Mouse (Mus musculus) intestine, postnatal 0 days (tissue): Measurements from ENCODE around the gene Fbll1. TPM values are rescaled to one million over a fixed set of nuclear protein-coding genes. Genes with fewer than 3 reads are reported as not detected.
A peak's percentile ranks its signal among the peaks of the same experiment; 100 is the strongest.
"Not testable (repeated sequence)": the region's sequence is repeated elsewhere in the genome, so short reads cannot be mapped to it uniquely, and the experiment has no call there.

ENCODE experiments used
- ATAC-seq: fragments of 200-750 bp; cut with Nextera tagmentation; 2 replicates; pipeline ENCODE4 v1.8.0; 2017; ENCODE audit warnings: mild to moderate bottlenecking, moderate TSS enrichment, moderate library complexity
- H3K27ac ChIP-seq: fragments of 300-500 bp; sonication (generic); 2 replicates; pipeline ENCODE4 v1.5.1; 2014; ENCODE audit warnings: mild to moderate bottlenecking, low read depth, low read length, moderate library complexity
- H3K27me3 ChIP-seq: fragments of 300-500 bp; sonication (generic); replicated peaks from 2 replicates; pipeline ENCODE4 v1.6.1; 2014; ENCODE audit warnings: low read length, mixed read lengths; ENCODE audit not compliant: control insufficient read depth, insufficient read depth
- H3K36me3 ChIP-seq: fragments of 300-500 bp; sonication (generic); 2 replicates; pipeline ENCODE4 v1.6.1; 2014; ENCODE audit warnings: mild to moderate bottlenecking, moderate library complexity; ENCODE audit not compliant: control insufficient read depth, insufficient read depth
- H3K4me1 ChIP-seq: fragments of 300-500 bp; sonication (generic); replicated peaks from 2 replicates; pipeline ENCODE4 v1.6.1; 2014; ENCODE audit warnings: antibody characterized with exemption, low read length, mixed read lengths; ENCODE audit not compliant: control insufficient read depth, insufficient read depth
- H3K4me2 ChIP-seq: fragments of 300-500 bp; sonication (generic); replicated peaks from 2 replicates; pipeline ENCODE4 v1.6.1; 2014; ENCODE audit warnings: low read depth, mild to moderate bottlenecking, moderate library complexity
- H3K4me3 ChIP-seq: fragments of 300-500 bp; sonication (generic); 2 replicates; pipeline ENCODE4 v1.5.1; 2014; ENCODE audit warnings: low read depth, low read length
- H3K9ac ChIP-seq: fragments of 300-500 bp; sonication (generic); 2 replicates; pipeline ENCODE4 v1.6.1; 2014; ENCODE audit warnings: mild to moderate bottlenecking, low read depth, low read length
- H3K9me3 ChIP-seq: fragments of 300-500 bp; sonication (generic); 2 replicates; pipeline ENCODE4 v1.6.1; 2016; ENCODE audit warnings: mixed run types; ENCODE audit not compliant: control insufficient read depth
- CTCF ChIP-seq: sonication (generic); IDR thresholded peaks from 2 replicates; pipeline ENCODE4 v1.5.1; 2016; ENCODE audit warnings: low read depth, mild to moderate bottlenecking, control low read depth, antibody characterized with exemption, moderate library complexity
- WGBS: fragments of 180-500 bp; shearing (Covaris S2); extraction: QIAGEN DNeasy Blood & Tissue Kit; methylation state at CpG from one replicate; pipeline ENCODE4 v1.1.7; 2014; 5-methylcytosine and 5-hydroxymethylcytosine counted together
- polyA plus RNA-seq: library from polyadenylated mRNA; unstranded; fragments of >200 nt; fragmentation: Nextera tagmentation; extraction: Ambion mirVana; gene quantifications from 2 replicates; pipeline ENCODE4 v1.2.1, GENCODE M21; 2015

Gene Fbll1
- polyA plus RNA-seq, 1 experiment from 2014 or later, result 0.69 TPM

DNA sequence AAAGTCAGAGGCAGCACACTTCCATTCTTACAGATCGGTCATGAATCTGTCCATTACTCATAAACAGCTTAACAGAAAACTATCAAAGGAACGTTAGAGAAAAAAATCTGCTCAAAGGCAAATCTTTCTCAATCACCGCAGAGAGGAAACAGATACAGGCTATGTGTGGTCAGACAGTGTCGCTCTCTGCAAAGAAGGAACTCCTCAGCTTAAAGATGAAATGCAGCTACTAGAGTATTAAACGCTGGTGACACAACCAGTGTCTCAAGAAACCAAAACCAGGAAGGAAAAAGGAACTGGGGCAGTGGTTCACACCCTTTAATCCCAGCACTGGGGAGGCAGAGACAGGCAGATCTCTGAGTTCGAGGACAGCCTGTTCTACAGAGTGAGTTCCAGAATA, 29.0 kb upstream of the Fbll1 start:
- no peak overlapping the region for H3K9ac ChIP-seq
- ATAC-seq, result no peak
- no peak overlapping the region for H3K4me3 ChIP-seq
- no peak for TF ChIP-seq CTCF
- 93% methylated on average over 6 of the region's 6 CpGs for WGBS
- H3K27me3 ChIP-seq, result no peaks in the 10 kb centered on the region
- no peak overlapping the region for H3K4me2 ChIP-seq
- H3K27ac ChIP-seq, result no peak overlapping the region
- no peaks in the 10 kb centered on the region for H3K4me1 ChIP-seq
- H3K36me3 ChIP-seq, result peaks cover 79% of the 10 kb centered on the region
- no peaks in the 10 kb centered on the region for H3K9me3 ChIP-seq

GRCm38 (mm10) chr11:35816316-35816715, 17.6 kb upstream of the Fbll1 start:
- WGBS, result 79% methylated on average over 12 of the region's 12 CpGs
- Histone ChIP-seq H3K4me3 (no peak overlapping the region), H3K27ac (no peak overlapping the region), H3K4me2 (no peak overlapping the region), H3K4me1 (no peaks in the 10 kb centered on the region), H3K9me3 (no peaks in the 10 kb centered on the region), H3K9ac (no peak overlapping the region), H3K36me3 (peaks cover 97% of the 10 kb centered on the region), H3K27me3 (no peaks in the 10 kb centered on the region)
- no peak for TF ChIP-seq CTCF
- ATAC-seq, result no peak

- H3K9ac ChIP-seq, result no peak overlapping the region
- H3K36me3 ChIP-seq, result peaks cover 97% of the 10 kb centered on the region
- no peaks in the 10 kb centered on the region for H3K9me3 ChIP-seq
- TF ChIP-seq CTCF, result peak; percentile 63
- no peaks in the 10 kb centered on the region for H3K4me1 ChIP-seq
- WGBS, result 57% methylated on average over 10 of the region's 10 CpGs
- H3K4me2 ChIP-seq, result no peak overlapping the region
- ATAC-seq, result peak; percentile 82
- H3K27ac ChIP-seq, result no peak overlapping the region
- H3K27me3 ChIP-seq, result no peaks in the 10 kb centered on the region
- no peak overlapping the region for H3K4me3 ChIP-seq
These were observed 12.8 kb upstream of the Fbll1 start for GRCm38 (mm10) chr11:35811458-35811857.

DNA sequence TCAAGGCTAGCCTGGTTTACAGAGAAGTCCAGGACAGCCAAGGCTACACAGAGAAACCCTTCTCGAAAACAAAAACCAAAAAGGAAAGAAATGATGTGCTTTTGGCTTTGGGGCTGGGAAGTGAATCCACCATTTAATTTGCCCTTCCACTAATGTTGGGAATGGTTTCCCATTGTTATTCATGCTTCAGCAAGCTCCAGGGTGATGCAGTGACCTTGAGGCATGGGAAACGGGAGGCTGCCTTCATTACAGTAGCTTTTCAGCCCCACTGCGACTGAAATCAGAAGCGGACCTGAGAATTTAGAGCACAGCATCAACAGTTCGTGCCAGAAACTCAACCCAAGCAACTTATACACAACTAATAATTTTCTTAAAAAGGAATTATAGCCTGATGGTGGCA, 2.6 kb upstream of the Fbll1 start:
- H3K9me3 ChIP-seq, result no peaks in the 10 kb centered on the region
- no peaks in the 10 kb centered on the region for H3K36me3 ChIP-seq
- H3K9ac ChIP-seq, result no peak overlapping the region
- H3K27ac ChIP-seq, result no peak overlapping the region
- no peak overlapping the region for H3K4me2 ChIP-seq
- no peaks in the 10 kb centered on the region for H3K4me1 ChIP-seq
- no peak overlapping the region for H3K4me3 ChIP-seq
- ATAC-seq, result no peak
- 75% methylated on average over 5 of the region's 5 CpGs for WGBS
- TF ChIP-seq CTCF, result no peak
- H3K27me3 ChIP-seq, result peaks cover 35% of the 10 kb centered on the region

GRCm38 (mm10) chr11:35798495-35798820, 226 bp downstream of the Fbll1 start:
- Histone ChIP-seq H3K9me3 (no peaks in the 10 kb centered on the region), H3K4me2 (peak overlapping the region; percentile 53), H3K27ac (no peak overlapping the region), H3K9ac (no peak overlapping the region), H3K4me3 (peak overlapping the region; percentile 30), H3K36me3 (no peaks in the 10 kb centered on the region), H3K4me1 (no peaks in the 10 kb centered on the region), H3K27me3 (peaks cover 44% of the 10 kb centered on the region)
- 5% methylated on average over 23 of the region's 23 CpGs for WGBS
- no peak for ATAC-seq
- no peak for TF ChIP-seq CTCF

DNA sequence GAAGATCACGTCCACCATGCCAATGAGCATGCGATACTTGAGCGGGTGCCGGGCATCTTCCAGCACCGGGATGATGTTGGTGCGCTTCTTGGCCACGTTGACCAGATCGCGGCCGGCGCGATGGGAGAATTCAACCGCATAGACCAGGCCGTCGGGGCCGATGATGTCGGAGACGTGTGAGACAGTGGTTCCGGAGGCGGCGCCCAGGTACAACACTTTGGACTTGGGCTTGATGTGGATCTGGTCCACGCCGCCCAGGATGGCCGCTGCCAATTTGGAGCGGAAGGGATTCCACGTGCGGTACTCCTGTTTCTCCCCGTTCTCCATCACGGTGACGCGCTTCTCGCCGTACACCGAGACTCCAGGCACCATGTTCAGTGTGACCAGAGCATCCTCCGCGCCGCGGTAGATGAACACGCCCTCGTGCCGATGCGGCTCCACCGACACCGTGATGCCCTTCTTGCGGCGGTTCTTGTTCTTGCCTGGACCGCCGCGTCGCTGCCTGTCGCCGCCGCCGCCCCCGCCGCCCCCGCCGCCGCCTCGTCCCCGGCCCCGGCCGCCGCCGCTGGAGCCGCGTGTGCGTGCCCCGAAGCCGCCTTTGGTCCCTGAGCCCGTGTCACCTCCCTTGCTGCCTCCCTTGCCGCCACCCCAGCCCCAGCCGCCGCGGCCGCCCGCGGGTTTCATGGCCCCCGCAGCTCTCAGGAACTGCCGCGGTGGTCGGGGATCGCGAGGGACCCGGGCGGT, 761 bp downstream of the Fbll1 start:
- Histone ChIP-seq H3K4me3 (peak overlapping the region; percentile 30), H3K27ac (no peak overlapping the region), H3K27me3 (peaks cover 44% of the 10 kb centered on the region), H3K4me2 (peak overlapping the region; percentile 53), H3K9ac (no peak overlapping the region), H3K9me3 (no peaks in the 10 kb centered on the region), H3K36me3 (no peaks in the 10 kb centered on the region), H3K4me1 (no peaks in the 10 kb centered on the region)
- no peak for TF ChIP-seq CTCF
- ATAC-seq, result no peak
- 7% methylated on average over 68 of the region's 86 CpGs for WGBS

GRCm38 (mm10) chr11:35792800-35793199, 5.9 kb downstream of the Fbll1 start:
- not testable (repeated sequence) for H3K9ac ChIP-seq, ATAC-seq, H3K4me3 ChIP-seq, H3K4me1 ChIP-seq, H3K4me2 ChIP-seq, H3K9me3 ChIP-seq, H3K27ac ChIP-seq
- peaks cover 22% of the 10 kb centered on the region for H3K36me3 ChIP-seq
- peaks cover 24% of the 10 kb centered on the region for H3K27me3 ChIP-seq
- 76% methylated on average over 5 of the region's 5 CpGs for WGBS
